Mouse (Mus musculus): Measurements from ENCODE around the gene Tdrd7. TPM values are rescaled to one million over a fixed set of nuclear protein-coding genes. Genes with fewer than 3 reads are reported as not detected.

Tdrd7 gene
- total and polyA plus RNA-seq, 2 experiments = 10.9 to 27.8 TPM

GRCm38 (mm10) chr4:46069851-46070482 is 104.8 kb downstream of the Tdrd7 start:
- Histone ChIP-seq H3K36me3 (ENCODE audit: control insufficient read depth, insufficient read depth, low read length) (no peaks in the 10 kb centered on the region), H3K79me2 (ENCODE audit: control insufficient read depth, insufficient read depth, low read length) (no peaks in the 10 kb centered on the region), H3K9ac (ENCODE audit: low read depth, low read length) (no peak overlapping the region), H3K27me3 (ENCODE audit: control insufficient read depth, insufficient read depth, low read length) (no peaks in the 10 kb centered on the region), H3K27ac (replicated peaks; ENCODE audit: insufficient read depth, low read depth, low read length) (no peak overlapping the region), H3K4me1 (ENCODE audit: control insufficient read depth, insufficient read depth, low read length) (no peaks in the 10 kb centered on the region), H3K4me3 (ENCODE audit: insufficient read depth, low read depth, low read length) (no peak overlapping the region)
- TF ChIP-seq CTCF (IDR thresholded peaks at IDR 0.05; ENCODE audit: low read depth, low read length) = no peak
- TF ChIP-seq POLR2A (IDR thresholded peaks at IDR 0.05; ENCODE audit: extremely low read depth, insufficient read depth, low read length) = no peak
- WGBS = 84% methylated on average over 6 of the region's 6 CpGs
- DNase-seq (ENCODE audit: extremely low read depth, low read depth, low spot score) = no peak

- Histone ChIP-seq H3K27ac (replicated peaks; ENCODE audit: insufficient read depth, low read depth, low read length) (no peak overlapping the region), H3K79me2 (ENCODE audit: control insufficient read depth, insufficient read depth, low read length) (no peaks in the 10 kb centered on the region), H3K4me1 (ENCODE audit: control insufficient read depth, insufficient read depth, low read length) (no peaks in the 10 kb centered on the region), H3K4me3 (ENCODE audit: insufficient read depth, low read depth, low read length) (no peak overlapping the region), H3K36me3 (ENCODE audit: control insufficient read depth, insufficient read depth, low read length) (no peaks in the 10 kb centered on the region), H3K9ac (ENCODE audit: low read depth, low read length) (no peak overlapping the region), H3K27me3 (ENCODE audit: control insufficient read depth, insufficient read depth, low read length) (no peaks in the 10 kb centered on the region)
- WGBS = 93% methylated on average over 6 of the region's 6 CpGs
- no peak for DNase-seq (ENCODE audit: extremely low read depth, low read depth, low spot score)
- TF ChIP-seq POLR2A (IDR thresholded peaks at IDR 0.05; ENCODE audit: extremely low read depth, insufficient read depth, low read length) = no peak
- no peak for TF ChIP-seq CTCF (IDR thresholded peaks at IDR 0.05; ENCODE audit: low read depth, low read length)
Measured at GRCm38 (mm10) chr4:46072631-46073030, 107.5 kb downstream of the Tdrd7 start.

GRCm38 (mm10) chr4:46073736-46074135 is 108.6 kb downstream of the Tdrd7 start:
- Histone ChIP-seq H3K4me1 (ENCODE audit: control insufficient read depth, insufficient read depth, low read length) (no peaks in the 10 kb centered on the region), H3K4me3 (ENCODE audit: insufficient read depth, low read depth, low read length) (no peak overlapping the region), H3K9ac (ENCODE audit: low read depth, low read length) (no peak overlapping the region), H3K79me2 (ENCODE audit: control insufficient read depth, insufficient read depth, low read length) (no peaks in the 10 kb centered on the region), H3K27me3 (ENCODE audit: control insufficient read depth, insufficient read depth, low read length) (no peaks in the 10 kb centered on the region), H3K27ac (replicated peaks; ENCODE audit: insufficient read depth, low read depth, low read length) (no peak overlapping the region), H3K36me3 (ENCODE audit: control insufficient read depth, insufficient read depth, low read length) (no peaks in the 10 kb centered on the region)
- 59% methylated on average over 4 of the region's 4 CpGs for WGBS
- no peak for TF ChIP-seq POLR2A (IDR thresholded peaks at IDR 0.05; ENCODE audit: extremely low read depth, insufficient read depth, low read length)
- DNase-seq (ENCODE audit: extremely low read depth, low read depth, low spot score) = no peak

GRCm38 (mm10) chr4:46075664-46076063 is 110.5 kb downstream of the Tdrd7 start:
- Histone ChIP-seq H3K79me2 (ENCODE audit: control insufficient read depth, insufficient read depth, low read length) (no peaks in the 10 kb centered on the region), H3K27me3 (ENCODE audit: control insufficient read depth, insufficient read depth, low read length) (no peaks in the 10 kb centered on the region), H3K4me1 (ENCODE audit: control insufficient read depth, insufficient read depth, low read length) (no peaks in the 10 kb centered on the region), H3K27ac (replicated peaks; ENCODE audit: insufficient read depth, low read depth, low read length) (no peak overlapping the region), H3K4me3 (ENCODE audit: insufficient read depth, low read depth, low read length) (no peak overlapping the region), H3K36me3 (ENCODE audit: control insufficient read depth, insufficient read depth, low read length) (no peaks in the 10 kb centered on the region), H3K9ac (ENCODE audit: low read depth, low read length) (no peak overlapping the region)
- 77% methylated on average over 3 of the region's 3 CpGs for WGBS
- no peak for TF ChIP-seq POLR2A (IDR thresholded peaks at IDR 0.05; ENCODE audit: extremely low read depth, insufficient read depth, low read length)
- no peak for TF ChIP-seq CTCF (IDR thresholded peaks at IDR 0.05; ENCODE audit: low read depth, low read length)
- DNase-seq (ENCODE audit: extremely low read depth, low read depth, low spot score) = no peak

GRCm38 (mm10) chr4:46076892-46077291 is 111.8 kb downstream of the Tdrd7 start:
- 62% methylated on average over 2 of the region's 2 CpGs for WGBS
- no peaks in the 10 kb centered on the region for H3K27me3 ChIP-seq (ENCODE audit: control insufficient read depth, insufficient read depth, low read length)
- H3K4me3 ChIP-seq (ENCODE audit: insufficient read depth, low read depth, low read length) = no peak overlapping the region
- no peaks in the 10 kb centered on the region for H3K79me2 ChIP-seq (ENCODE audit: control insufficient read depth, insufficient read depth, low read length)
- H3K9ac ChIP-seq (ENCODE audit: low read depth, low read length) = no peak overlapping the region
- no peak for DNase-seq (ENCODE audit: extremely low read depth, low read depth, low spot score)
- no peak for TF ChIP-seq CTCF (IDR thresholded peaks at IDR 0.05; ENCODE audit: low read depth, low read length)
- no peak for TF ChIP-seq POLR2A (IDR thresholded peaks at IDR 0.05; ENCODE audit: extremely low read depth, insufficient read depth, low read length)
- H3K4me1 ChIP-seq (ENCODE audit: control insufficient read depth, insufficient read depth, low read length) = no peaks in the 10 kb centered on the region
- no peak overlapping the region for H3K27ac ChIP-seq (replicated peaks; ENCODE audit: insufficient read depth, low read depth, low read length)
- no peaks in the 10 kb centered on the region for H3K36me3 ChIP-seq (ENCODE audit: control insufficient read depth, insufficient read depth, low read length)

- Histone ChIP-seq H3K27me3 (ENCODE audit: control insufficient read depth, insufficient read depth, low read length) (no peaks in the 10 kb centered on the region), H3K9ac (ENCODE audit: low read depth, low read length) (no peak overlapping the region), H3K4me1 (ENCODE audit: control insufficient read depth, insufficient read depth, low read length) (no peaks in the 10 kb centered on the region), H3K36me3 (ENCODE audit: control insufficient read depth, insufficient read depth, low read length) (no peaks in the 10 kb centered on the region), H3K79me2 (ENCODE audit: control insufficient read depth, insufficient read depth, low read length) (no peaks in the 10 kb centered on the region), H3K27ac (replicated peaks; ENCODE audit: insufficient read depth, low read depth, low read length) (no peak overlapping the region), H3K4me3 (ENCODE audit: insufficient read depth, low read depth, low read length) (no peak overlapping the region)
- no peak for DNase-seq (ENCODE audit: extremely low read depth, low read depth, low spot score)
- WGBS = 78% methylated on average over 4 of the region's 4 CpGs
- no peak for TF ChIP-seq POLR2A (IDR thresholded peaks at IDR 0.05; ENCODE audit: extremely low read depth, insufficient read depth, low read length)
- no peak for TF ChIP-seq CTCF (IDR thresholded peaks at IDR 0.05; ENCODE audit: low read depth, low read length)
Measured at GRCm38 (mm10) chr4:46080261-46080660, 115.1 kb downstream of the Tdrd7 start.
